Mouse (Mus musculus) bone marrow macrophage, adult 2 months (primary cell): ENCODE measurements around the gene Metap1d.
A peak's percentile ranks its signal among the peaks of the same experiment; 100 is the strongest.

Experiments
- CTCF ChIP-seq: IDR thresholded peaks from 2 replicates; pipeline ENCODE4 v1.5.1; 2012; ENCODE audit warnings: low read depth, mild to moderate bottlenecking, low read length, moderate library complexity
- POLR2A ChIP-seq: IDR thresholded peaks from 2 replicates; pipeline ENCODE4 v1.6.1; 2012; ENCODE audit warnings: mild to moderate bottlenecking, low read depth, low read length, borderline replicate concordance

- TF ChIP-seq CTCF (0 out of 2 replicates have a peak, but pooled peaks have one; percentile 12), POLR2A (no peak)
Measured at GRCm38 (mm10) chr2:71477787-71478186, 24.7 kb downstream of the Metap1d start.
